Mouse (Mus musculus) gastrocnemius, postnatal 25 days (tissue): Measurements from ENCODE around the gene Trpm3. TPM values are rescaled to one million over a fixed set of nuclear protein-coding genes. Genes with fewer than 3 reads are reported as not detected.
A peak's percentile ranks its signal among the peaks of the same experiment; 100 is the strongest.

ENCODE experiments used
- DNase-seq: peaks from one replicate; pipeline ENCODE4 v3.0.0; 2022
- total RNA-seq, 2 experiments: library from RNA; stranded (reverse); gene quantifications; 1 replicate in 1 of 2; 2 replicates in 1 of 2; pipeline ENCODE4 v1.2.3; 2021

Gene Trpm3
- total RNA-seq, 2 experiments from 2014 or later = 1.3 to 1.5 TPM

GRCm38 (mm10) chr19:22929768-22930167, 790.9 kb downstream of the Trpm3 start:
- no peak for DNase-seq

GRCm38 (mm10) chr19:22930368-22930834, 791.6 kb downstream of the Trpm3 start:
- peak; percentile 66 for DNase-seq

- no peak for DNase-seq
Observed at GRCm38 (mm10) chr19:22931006-22931405, 792.2 kb downstream of the Trpm3 start.

GRCm38 (mm10) chr19:22935067-22935466, 796.2 kb downstream of the Trpm3 start:
- DNase-seq = no peak

- DNase-seq = no peak
Observed at GRCm38 (mm10) chr19:22938848-22939724, 800.2 kb downstream of the Trpm3 start.

- no peak for DNase-seq
Observed at GRCm38 (mm10) chr19:22939836-22940235, 801.0 kb downstream of the Trpm3 start.

GRCm38 (mm10) chr19:22940487-22940886, 801.6 kb downstream of the Trpm3 start:
- DNase-seq = peak; percentile 84

- no peak for DNase-seq
Observed at GRCm38 (mm10) chr19:22940956-22941355, 802.1 kb downstream of the Trpm3 start.

GRCm38 (mm10) chr19:22952480-22952879, 813.6 kb downstream of the Trpm3 start:
- DNase-seq = no peak

GRCm38 (mm10) chr19:22953191-22953590, 814.3 kb downstream of the Trpm3 start:
- DNase-seq = no peak

- no peak for DNase-seq
Observed at GRCm38 (mm10) chr19:22958414-22958813, 819.6 kb downstream of the Trpm3 start.

GRCm38 (mm10) chr19:22960450-22961265, 821.8 kb downstream of the Trpm3 start:
- DNase-seq = no peak

GRCm38 (mm10) chr19:22962001-22962708, 823.3 kb downstream of the Trpm3 start:
- no peak for DNase-seq

- DNase-seq = no peak
Observed at GRCm38 (mm10) chr19:22962731-22963130, 823.9 kb downstream of the Trpm3 start.

GRCm38 (mm10) chr19:22963726-22964398, 825.0 kb downstream of the Trpm3 start:
- DNase-seq = no peak

GRCm38 (mm10) chr19:22965470-22965869, 826.6 kb downstream of the Trpm3 start:
- DNase-seq = no peak

- no peak for DNase-seq
Observed at GRCm38 (mm10) chr19:22973294-22973693, 834.4 kb downstream of the Trpm3 start.

GRCm38 (mm10) chr19:22973727-22974126, 834.9 kb downstream of the Trpm3 start:
- DNase-seq = no peak

GRCm38 (mm10) chr19:22975801-22976200, 837.0 kb downstream of the Trpm3 start:
- DNase-seq = no peak

- no peak for DNase-seq
Observed at GRCm38 (mm10) chr19:22977508-22977907, 838.7 kb downstream of the Trpm3 start.

- DNase-seq = no peak
Observed at GRCm38 (mm10) chr19:22978763-22979162, 839.9 kb downstream of the Trpm3 start.

GRCm38 (mm10) chr19:22979191-22979590, 840.3 kb downstream of the Trpm3 start:
- no peak for DNase-seq
